Mouse (Mus musculus) frontal cortex, postnatal 14 days (tissue): ENCODE results near the gene Nme9.
A peak's percentile ranks its signal among the peaks of the same experiment; 100 is the strongest.

Experiments
- DNase-seq, 2 experiments: peaks; one replicate each; pipeline ENCODE4 v3.0.0; 2022; ENCODE audit warnings: low spot score in 2 of 2

Gene Nme9

GRCm38 (mm10) chr9:99451161-99451560, at the start of gene Nme9:
Gene Nme9, plus strand, starts transcription at chr9:99451475.
- DNase-seq = no peak

- DNase-seq = no peak
These were observed 42.0 kb upstream of the Nme9 start for GRCm38 (mm10) chr9:99409280-99409679.

- no peak for DNase-seq
These were observed 40.2 kb upstream of the Nme9 start for GRCm38 (mm10) chr9:99411093-99411492.

GRCm38 (mm10) chr9:99411785-99412184, 39.5 kb upstream of the Nme9 start:
- DNase-seq = no peak

- no peak for DNase-seq
These were observed 34.5 kb upstream of the Nme9 start for GRCm38 (mm10) chr9:99416809-99417208.

- DNase-seq = no peak
These were observed 33.9 kb upstream of the Nme9 start for GRCm38 (mm10) chr9:99417288-99417846.

GRCm38 (mm10) chr9:99418377-99418776, 32.9 kb upstream of the Nme9 start:
- peak; percentile 52 to 63 for DNase-seq

GRCm38 (mm10) chr9:99419951-99420701, 31.1 kb upstream of the Nme9 start:
- no peak for DNase-seq

- DNase-seq = no peak
These were observed 29.4 kb upstream of the Nme9 start for GRCm38 (mm10) chr9:99421914-99422313.

- DNase-seq = no peak
These were observed 27.3 kb upstream of the Nme9 start for GRCm38 (mm10) chr9:99423692-99424573.

- DNase-seq = no peak
These were observed 26.8 kb upstream of the Nme9 start for GRCm38 (mm10) chr9:99424574-99424863.

GRCm38 (mm10) chr9:99425262-99425661, 26.0 kb upstream of the Nme9 start:
- DNase-seq = no peak

- DNase-seq = no peak
These were observed 22.5 kb upstream of the Nme9 start for GRCm38 (mm10) chr9:99428601-99429331.

GRCm38 (mm10) chr9:99429845-99430244, 21.4 kb upstream of the Nme9 start:
- DNase-seq = no peak

- no peak for DNase-seq
These were observed 20.5 kb upstream of the Nme9 start for GRCm38 (mm10) chr9:99430806-99431205.

GRCm38 (mm10) chr9:99431346-99431745, 19.9 kb upstream of the Nme9 start:
- DNase-seq = no peak

- peak in 1 of 2 experiments; percentile 4 for DNase-seq
These were observed 19.3 kb upstream of the Nme9 start for GRCm38 (mm10) chr9:99431963-99432362.

- DNase-seq = peak in 1 of 2 experiments; percentile 3
These were observed 18.8 kb upstream of the Nme9 start for GRCm38 (mm10) chr9:99432478-99432877.

- peak in 1 of 2 experiments; percentile 43 for DNase-seq
These were observed 16.2 kb upstream of the Nme9 start for GRCm38 (mm10) chr9:99434892-99435618.

GRCm38 (mm10) chr9:99435619-99436181, 15.6 kb upstream of the Nme9 start:
- DNase-seq = no peak
